Mouse (Mus musculus) hindbrain, embryonic 10.5 days (tissue): ENCODE data around the gene Nop56. TPM values are rescaled to one million over a fixed set of nuclear protein-coding genes. Genes with fewer than 3 reads are reported as not detected.

Source experiments
- DNase-seq: peaks from one replicate; pipeline ENCODE4 v3.0.0-alpha.2; 2017; ENCODE audit warnings: low spot score
- H3K27ac ChIP-seq: fragments of 300-500 bp; sonication (generic); 2 replicates; pipeline ENCODE4 v1.5.1; 2016; ENCODE audit warnings: mild to moderate bottlenecking, moderate library complexity
- H3K27me3 ChIP-seq: fragments of 300-500 bp; sonication (generic); 2 replicates; pipeline ENCODE4 v1.6.1; 2016; ENCODE audit warnings: mild to moderate bottlenecking; ENCODE audit not compliant: poor library complexity, insufficient read depth, severe bottlenecking
- H3K36me3 ChIP-seq: fragments of 300-500 bp; sonication (generic); 2 replicates; pipeline ENCODE4 v1.6.1; 2016; ENCODE audit warnings: mild to moderate bottlenecking, moderate library complexity
- H3K4me1 ChIP-seq: fragments of 300-500 bp; sonication (generic); replicated peaks from 2 replicates; pipeline ENCODE4 v1.6.1; 2016; ENCODE audit warnings: mild to moderate bottlenecking
- H3K4me3 ChIP-seq: fragments of 300-500 bp; sonication (generic); 2 replicates; pipeline ENCODE4 v1.5.1; 2016; ENCODE audit warnings: mild to moderate bottlenecking, moderate library complexity
- H3K9me3 ChIP-seq: fragments of 300-500 bp; sonication (generic); 2 replicates; pipeline ENCODE4 v1.6.1; 2016; ENCODE audit warnings: mild to moderate bottlenecking, moderate library complexity
- WGBS: fragments of 180-500 bp; shearing (Covaris S2); methylation state at CpG from one replicate; pipeline ENCODE4 v1.1.7; 2016; 5-methylcytosine and 5-hydroxymethylcytosine counted together
- polyA plus RNA-seq: library from polyadenylated mRNA; unstranded; fragments of >200 nt; fragmentation: Nextera tagmentation; extraction: Ambion mirVana; gene quantifications from 2 replicates; pipeline ENCODE4 v1.2.1, GENCODE M21; 2016

The Nop56 gene
- polyA plus RNA-seq, 1 experiment from 2014 or later, result 297 TPM

GRCm38 (mm10) chr2:130303014-130303413 is 28.8 kb downstream of the Nop56 start:
- 49% methylated on average over 4 of the region's 4 CpGs for WGBS
- no peaks in the 10 kb centered on the region for H3K9me3 ChIP-seq
- H3K27me3 ChIP-seq, result peaks cover 7% of the 10 kb centered on the region
- H3K4me3 ChIP-seq, result no peak overlapping the region
- no peaks in the 10 kb centered on the region for H3K4me1 ChIP-seq
- no peak overlapping the region for H3K27ac ChIP-seq
- peaks cover 72% of the 10 kb centered on the region for H3K36me3 ChIP-seq
- DNase-seq, result no peak

- 79% methylated on average over 1 of the region's 1 CpGs for WGBS
- Histone ChIP-seq H3K36me3 (no peaks in the 10 kb centered on the region), H3K27ac (no peak overlapping the region), H3K27me3 (no peaks in the 10 kb centered on the region), H3K4me1 (no peaks in the 10 kb centered on the region), H3K4me3 (no peak overlapping the region), H3K9me3 (no peaks in the 10 kb centered on the region)
- DNase-seq, result no peak
Measured at GRCm38 (mm10) chr2:130327057-130327456, 52.8 kb downstream of the Nop56 start.

Other genes starting within 250 kb of the Nop56 start
- not detected in 2 replicates for gene Tgm6, start 162.0 kb upstream of the Nop56 start, polyA plus RNA-seq
- gene Snrpb, start 95.0 kb upstream of the Nop56 start, polyA plus RNA-seq, result 876 and 909 TPM in 2 replicates
- not detected in 2 replicates for gene Tmc2, start 79.2 kb upstream of the Nop56 start, polyA plus RNA-seq
- 126 and 130 TPM in 2 replicates for gene Idh3b, start 10.1 kb downstream of the Nop56 start, polyA plus RNA-seq
- 0.95 and 0.98 TPM in 2 replicates for gene Ebf4, start 20.7 kb downstream of the Nop56 start, polyA plus RNA-seq
- 49.3 and 56.7 TPM in 2 replicates for gene Cpxm1, start 123.1 kb downstream of the Nop56 start, polyA plus RNA-seq
- not detected in 2 replicates for gene Gm28372, start 130.8 kb downstream of the Nop56 start, polyA plus RNA-seq
- 0.25 TPM in 1 of 2 replicates, not detected in the other for gene 1700020A23Rik, start 130.8 kb downstream of the Nop56 start, polyA plus RNA-seq
- gene Tmem239, start 132.0 kb downstream of the Nop56 start, polyA plus RNA-seq, result not detected in 2 replicates
- 120 TPM in 2 replicates for gene Vps16, start 149.9 kb downstream of the Nop56 start, polyA plus RNA-seq
- gene Pced1a, start 150.3 kb downstream of the Nop56 start, polyA plus RNA-seq, result 11.3 and 13.1 TPM in 2 replicates
- 86.7 TPM in 2 replicates for gene Ptpra, start 175.8 kb downstream of the Nop56 start, polyA plus RNA-seq